Mouse (Mus musculus): ENCODE measurements around the gene Cacna2d4.

Cacna2d4 gene

DNA sequence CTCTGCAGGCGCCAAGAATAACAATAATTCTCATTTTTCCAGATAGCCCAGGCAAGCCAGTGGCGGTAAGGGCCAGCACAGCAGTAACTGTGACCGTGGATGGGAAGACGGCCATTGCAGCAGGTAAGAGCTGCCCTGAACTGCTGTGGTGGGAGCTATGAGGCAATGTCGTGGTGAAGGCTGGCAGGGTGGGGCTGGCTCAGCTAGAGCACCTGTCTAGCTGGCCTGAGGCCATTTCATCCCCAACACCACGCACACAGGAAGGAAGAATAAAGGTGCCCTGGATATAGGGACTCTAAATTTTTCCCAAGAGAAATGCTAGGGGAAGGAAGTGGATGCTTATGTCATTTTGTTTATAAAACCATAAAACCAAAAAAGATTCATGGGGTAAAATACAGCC lies 76.1 kb downstream of the Cacna2d4 start:
- no peak for DNase-seq (ENCODE audit: low read depth)

DNA sequence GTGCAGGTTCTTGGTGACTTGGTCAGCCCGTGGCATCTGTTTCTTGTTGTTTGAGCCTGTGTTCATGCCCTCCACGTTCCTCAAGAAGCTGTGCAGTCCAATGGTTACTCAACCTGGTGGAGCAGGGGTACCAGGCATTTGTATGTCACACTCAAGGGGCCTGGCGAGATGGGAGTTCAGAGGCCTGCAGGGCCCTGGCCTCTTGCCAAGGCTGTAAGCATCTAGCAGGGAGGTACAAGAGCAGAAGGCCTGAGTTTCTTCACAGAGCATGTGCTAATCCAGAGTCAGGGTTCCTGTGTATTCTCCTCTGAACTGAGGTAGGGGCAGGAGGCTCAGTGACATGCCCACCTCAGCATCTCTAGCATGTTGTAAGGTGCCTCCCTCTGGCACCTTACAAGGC lies 76.8 kb downstream of the Cacna2d4 start:
- no peak for DNase-seq (ENCODE audit: low read depth)

DNA sequence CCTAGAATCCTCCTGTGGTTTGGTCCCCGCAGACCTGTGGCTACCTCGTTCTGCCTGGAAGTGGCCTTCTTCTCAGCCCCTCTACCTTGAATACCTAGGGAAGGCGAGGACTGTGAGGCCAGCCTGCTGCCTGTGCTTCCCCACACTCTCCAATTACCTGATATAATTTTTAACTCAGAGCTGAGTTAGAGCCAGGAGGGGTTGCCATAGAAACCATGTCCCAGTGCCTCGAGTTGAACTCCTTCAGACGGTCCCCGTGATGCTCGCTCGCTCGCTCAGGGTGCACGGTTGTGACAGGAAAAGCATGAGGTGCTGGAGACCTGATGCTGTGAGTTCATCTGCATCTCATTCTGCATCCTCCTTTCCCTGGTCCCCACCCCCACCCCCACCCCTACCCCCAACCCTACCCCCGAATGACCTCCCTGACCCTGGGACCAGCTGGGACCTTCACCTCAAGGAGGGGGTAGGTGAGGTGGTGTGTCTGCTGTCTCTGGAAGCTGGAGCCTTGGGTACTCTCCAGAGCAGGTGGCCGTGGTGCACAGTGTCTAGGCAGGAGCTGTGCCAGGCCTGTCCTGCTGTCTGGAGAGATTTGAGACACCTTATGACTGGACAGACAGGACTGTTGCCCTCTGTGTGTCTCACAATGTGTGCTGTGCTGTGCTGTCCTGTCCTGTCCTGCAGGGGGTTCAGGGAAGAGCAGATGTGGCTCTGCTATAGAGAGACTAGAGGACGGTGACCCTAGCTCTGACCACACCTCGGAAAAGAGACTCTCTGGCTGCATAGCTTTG lies 77.5 kb downstream of the Cacna2d4 start:
- DNase-seq (ENCODE audit: low read depth): no peak

DNA sequence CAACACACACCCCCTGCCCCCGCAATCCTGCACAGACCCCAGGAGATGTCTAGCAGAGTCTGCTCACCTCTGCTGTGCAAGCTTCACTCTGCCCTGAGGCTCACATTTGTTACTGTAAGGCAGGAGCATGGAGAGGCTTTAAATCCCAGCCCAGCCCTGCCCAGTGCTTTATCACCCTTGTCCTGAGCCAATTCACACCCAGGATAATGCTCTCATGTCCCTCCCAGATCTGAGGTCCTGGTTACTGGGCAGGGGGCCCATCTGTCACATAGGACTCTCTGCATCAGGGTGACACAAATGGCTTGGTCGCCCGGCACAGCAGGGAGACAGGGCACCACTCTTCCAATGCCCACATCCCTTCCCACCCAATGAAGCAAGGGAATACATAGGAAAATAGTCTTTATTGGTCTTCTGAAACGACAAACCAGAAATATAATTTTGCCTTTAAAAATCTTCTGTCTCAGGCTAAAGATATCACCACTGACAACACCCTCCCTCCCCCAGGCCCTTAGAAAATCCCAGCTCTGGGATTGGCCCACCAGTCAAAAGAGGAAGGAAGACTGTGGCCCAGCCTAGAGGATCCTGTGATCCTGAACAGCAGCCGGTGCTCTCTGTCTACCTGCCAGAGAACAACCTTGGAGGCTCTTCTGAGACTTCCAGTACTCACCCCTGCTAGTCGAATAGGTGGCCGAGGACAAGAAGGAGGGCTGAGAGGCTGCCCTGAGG lies 78.6 kb downstream of the Cacna2d4 start:
- DNase-seq (ENCODE audit: low read depth): no peak

GRCm38 (mm10) chr6:119318732-119319131 lies 82.4 kb downstream of the Cacna2d4 start:
- DNase-seq (ENCODE audit: low read depth): no peak

GRCm38 (mm10) chr6:119319358-119319757 lies 83.0 kb downstream of the Cacna2d4 start:
- no peak for DNase-seq (ENCODE audit: low read depth)

DNA sequence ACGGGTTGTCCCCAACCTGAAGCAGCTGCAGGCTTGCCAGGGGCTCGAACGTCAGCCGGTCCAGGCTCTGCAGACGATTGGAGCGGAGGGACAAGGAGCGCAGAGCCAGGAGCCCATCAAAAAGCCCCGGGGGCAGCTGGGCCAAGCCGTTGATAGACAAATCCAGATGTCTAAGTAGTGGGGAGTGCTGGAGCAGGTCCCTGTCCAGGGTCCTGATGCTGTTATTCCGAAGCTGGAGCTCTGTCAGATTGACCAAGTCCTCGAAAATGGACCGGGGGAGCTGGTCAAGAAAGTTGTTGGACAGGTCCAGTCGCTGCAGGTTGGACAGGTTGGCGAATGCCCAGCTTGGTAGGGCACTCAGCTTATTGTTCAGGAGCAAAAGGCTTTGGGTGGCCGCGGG lies 84.2 kb downstream of the Cacna2d4 start:
- no peak for DNase-seq (ENCODE audit: low read depth)

DNA sequence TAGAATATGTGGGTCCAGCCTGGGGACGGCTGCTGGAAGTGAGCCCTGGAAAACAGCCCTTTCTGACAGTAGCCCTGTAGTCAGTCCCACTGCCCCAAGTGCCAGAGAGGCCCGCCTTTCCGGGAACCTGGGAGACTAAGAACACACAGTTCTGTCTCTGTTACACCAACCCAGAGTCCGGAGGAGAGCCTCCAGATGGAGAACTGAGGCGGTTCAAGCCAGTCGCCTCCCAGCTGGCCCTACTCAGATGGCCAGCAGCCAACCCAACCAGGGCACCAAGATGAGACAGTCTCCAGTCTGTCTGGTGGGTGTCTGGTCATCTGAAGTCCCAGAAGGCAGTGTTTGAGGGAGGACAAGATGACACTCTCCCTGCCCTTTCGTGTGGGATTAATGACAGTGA lies 85.4 kb downstream of the Cacna2d4 start:
- DNase-seq (ENCODE audit: low read depth): no peak

DNA sequence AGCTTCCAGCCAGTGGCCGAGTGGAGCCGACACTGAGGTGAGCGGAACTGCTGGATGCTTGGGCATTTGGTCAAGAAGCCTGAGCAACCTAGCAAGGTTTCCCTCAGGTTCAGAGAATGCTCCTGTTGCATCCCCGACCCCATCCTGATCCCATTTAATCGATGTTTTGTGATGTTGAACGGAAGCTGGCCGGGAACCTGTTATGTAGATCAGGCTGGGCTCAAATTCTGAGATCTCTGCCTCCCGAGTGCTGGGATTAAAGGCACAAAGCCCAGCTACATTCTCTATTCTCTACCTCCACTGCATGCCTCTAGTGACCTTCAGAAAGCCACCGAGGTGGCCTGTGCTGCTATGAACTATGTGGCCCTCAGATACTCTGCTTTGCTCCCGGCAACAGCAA lies 88.5 kb downstream of the Cacna2d4 start:
- DNase-seq (ENCODE audit: low read depth): no peak

GRCm38 (mm10) chr6:119325978-119326377 lies 89.7 kb downstream of the Cacna2d4 start:
- no peak for DNase-seq (ENCODE audit: low read depth)

- no peak for DNase-seq (ENCODE audit: low read depth)
Measured at GRCm38 (mm10) chr6:119326541-119326940, 90.2 kb downstream of the Cacna2d4 start.

- DNase-seq (ENCODE audit: low read depth): no peak
Measured at GRCm38 (mm10) chr6:119328521-119329115, 92.3 kb downstream of the Cacna2d4 start.

DNA sequence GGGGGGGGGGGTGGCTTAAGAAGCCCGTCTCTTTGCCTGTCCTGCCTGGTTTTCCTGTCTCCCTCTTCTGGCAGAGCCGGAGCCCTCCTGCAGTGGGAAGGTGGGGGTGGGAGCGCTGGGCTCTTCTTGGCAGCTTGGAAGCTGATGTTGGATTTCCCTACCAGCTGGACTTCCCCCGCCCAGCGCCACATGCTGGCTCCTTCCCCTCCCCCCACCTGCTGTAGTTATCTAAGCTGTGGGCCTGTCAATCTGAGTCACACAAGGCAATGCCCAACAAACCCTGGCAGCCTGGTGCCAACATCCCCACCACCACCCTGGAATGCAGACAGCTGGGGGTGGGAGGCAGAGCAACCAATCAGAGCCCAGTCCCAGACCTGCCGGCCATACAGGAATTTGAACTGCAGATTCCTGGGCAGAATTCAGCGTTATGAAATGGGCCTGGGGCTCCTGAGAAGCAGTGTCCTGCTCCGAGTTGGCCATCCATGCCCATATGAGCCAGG lies 92.9 kb downstream of the Cacna2d4 start:
- no peak for DNase-seq (ENCODE audit: low read depth)

DNA sequence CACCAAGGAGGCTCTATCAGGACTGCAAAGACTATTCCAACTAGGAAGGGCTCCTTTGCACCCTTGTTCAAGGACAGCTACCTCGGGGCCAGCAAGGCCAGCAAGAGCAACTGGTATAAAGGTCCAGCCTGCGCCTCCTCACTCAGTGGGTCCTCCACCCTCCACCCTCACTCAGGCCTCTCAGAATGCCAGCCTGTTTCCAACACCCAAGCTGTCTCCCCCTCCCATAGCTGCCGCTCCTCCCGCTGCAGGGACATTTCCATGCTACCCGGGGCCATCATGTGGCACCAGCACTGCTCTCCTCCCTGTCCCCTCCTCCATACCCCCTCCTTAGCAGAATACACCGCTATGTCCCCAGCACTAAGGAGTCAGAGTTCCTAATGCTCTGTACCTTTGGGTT lies 93.6 kb downstream of the Cacna2d4 start:
- no peak for DNase-seq (ENCODE audit: low read depth)

- no peak for DNase-seq (ENCODE audit: low read depth)
Measured at GRCm38 (mm10) chr6:119330506-119330905, 94.2 kb downstream of the Cacna2d4 start, which contains the start of gene Lrtm2. Gene Lrtm2 (minus strand): TSS chr6:119330766.

- DNase-seq (ENCODE audit: low read depth): no peak
Measured at GRCm38 (mm10) chr6:119332111-119332510, 95.8 kb downstream of the Cacna2d4 start.

GRCm38 (mm10) chr6:119333202-119333601 lies 96.9 kb downstream of the Cacna2d4 start:
- DNase-seq (ENCODE audit: low read depth): no peak

DNA sequence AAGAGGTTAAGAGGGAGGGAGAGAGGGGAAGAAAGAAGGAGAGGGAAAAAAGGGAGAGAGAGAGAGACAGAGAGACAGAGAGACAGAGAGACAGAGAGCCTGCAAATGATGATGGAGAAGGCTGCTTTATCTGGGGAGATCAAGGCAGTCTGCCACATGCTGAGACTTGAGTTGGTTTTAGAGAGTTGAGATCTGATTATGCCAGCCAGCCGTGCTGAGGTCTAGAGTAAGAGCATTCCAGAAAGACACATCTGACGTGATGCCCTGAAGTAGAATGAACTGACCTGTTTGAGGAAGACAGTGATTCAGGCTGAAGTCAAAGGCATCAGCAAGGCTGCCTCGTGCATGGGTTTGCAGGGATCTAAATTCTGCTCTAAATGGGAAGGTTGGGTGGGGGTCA lies 97.5 kb downstream of the Cacna2d4 start:
- DNase-seq (ENCODE audit: low read depth): no peak

GRCm38 (mm10) chr6:119336124-119336523 lies 99.8 kb downstream of the Cacna2d4 start:
- no peak for DNase-seq (ENCODE audit: low read depth)

DNA sequence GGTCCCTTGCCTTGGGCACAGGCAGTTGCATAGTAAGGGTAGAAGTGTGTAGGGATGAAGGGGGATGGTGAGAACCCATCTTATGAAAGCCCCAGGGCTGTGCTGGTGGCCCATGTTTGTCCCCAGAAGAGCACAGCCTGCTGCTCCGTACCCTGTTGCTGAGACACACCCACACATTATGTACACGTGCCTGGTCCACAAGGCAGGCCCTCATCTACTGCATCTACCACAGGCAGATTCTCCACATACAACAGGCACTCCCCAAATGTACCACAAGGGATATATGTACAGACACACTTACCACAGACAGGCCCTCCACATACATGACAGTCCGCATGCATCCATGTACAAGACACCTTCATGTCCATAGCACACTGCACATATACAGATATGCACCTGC lies 101.0 kb downstream of the Cacna2d4 start:
- no peak for DNase-seq (ENCODE audit: low read depth)

DNA sequence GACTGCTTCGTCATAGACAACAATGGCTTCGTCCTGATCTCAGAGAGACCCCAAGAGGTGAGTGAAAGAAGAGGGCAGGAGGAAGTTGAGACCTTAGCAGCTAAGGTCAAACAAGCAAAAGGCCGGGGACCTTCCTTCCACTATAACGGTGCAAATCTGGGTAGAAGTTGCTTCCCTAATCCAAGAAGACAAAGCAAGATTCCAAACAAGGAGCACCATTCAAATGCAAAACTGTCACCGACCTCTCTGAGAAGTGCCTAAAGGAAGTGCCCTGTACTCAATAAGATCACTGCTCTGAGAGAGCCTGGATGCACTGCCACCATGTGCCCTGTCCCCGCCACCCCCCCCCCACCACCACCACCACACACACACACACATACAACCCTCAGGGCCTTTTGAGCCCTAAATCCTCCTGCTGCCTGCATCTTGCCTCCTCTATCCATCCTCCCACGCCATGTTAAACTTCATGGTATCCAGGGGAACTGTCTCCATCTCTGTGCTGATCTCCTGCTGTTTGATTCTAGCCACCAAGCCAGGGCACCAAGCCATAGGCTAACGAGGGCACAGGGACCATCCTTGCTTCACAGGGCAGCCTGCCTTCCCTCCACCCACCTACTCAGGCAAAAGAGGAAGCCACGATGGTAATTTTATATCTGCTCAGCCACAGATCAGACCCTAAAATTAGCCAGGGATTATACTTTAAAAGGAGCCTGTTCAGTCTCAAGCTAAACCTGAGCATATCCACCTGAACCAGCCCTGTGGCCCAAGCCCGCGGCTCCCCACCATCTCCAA lies 102.0 kb downstream of the Cacna2d4 start:
- DNase-seq (ENCODE audit: low read depth): no peak

DNA sequence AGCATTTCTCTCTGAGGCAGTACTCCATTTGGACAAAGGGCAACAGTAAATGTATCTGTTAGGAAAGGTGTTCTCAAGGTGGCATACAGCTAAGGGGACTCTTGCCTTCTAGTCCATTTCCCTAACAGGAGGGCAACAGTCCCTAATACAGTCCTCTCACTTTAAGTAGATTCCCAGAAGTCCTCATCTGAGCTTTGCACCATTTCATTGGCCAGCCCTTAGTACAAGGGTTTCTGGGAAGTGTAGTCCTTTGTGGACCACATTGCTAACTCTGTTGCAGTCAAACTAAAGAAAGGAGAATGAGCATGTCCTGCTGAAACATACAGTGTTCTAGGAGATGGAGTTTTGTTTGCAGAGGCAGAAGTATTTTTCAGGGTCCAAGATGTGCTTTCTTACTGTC lies 105.1 kb downstream of the Cacna2d4 start:
- DNase-seq (ENCODE audit: low read depth): no peak
